Mouse (Mus musculus): ENCODE measurements at regions not wholly inside any gene's neighbourhood (a gene's known extent, or its start where the extent isn't known, plus 50 kb on each side); places are given as distances from the start of the nearest gene placed in this dataset.

- POLR2A ChIA-PET, result interaction anchor here in 1 of 4 experiments (0.6 kb wide), 1 partner anchor 1706 kb away, joined by 5 read pairs; no protein-coding TSS in a partner anchor
These were observed 227.0 kb downstream of the Slitrk2 start for GRCm38 (mm10) chrX:66876096-66876495.

More at GRCm38 (mm10) chrX:66876096-66876495, 227.0 kb downstream of the Slitrk2 start:
- CTCF ChIA-PET, result interaction anchor here in 1 of 4 experiments (0.7 kb wide), 1 partner anchor 10 kb away, joined by 3 read pairs; no protein-coding TSS in a partner anchor

Measured in embryonic stem cell, embryonic (primary cell).